Mouse (Mus musculus): ENCODE results near the gene Gnb3.

The Gnb3 gene

DNA sequence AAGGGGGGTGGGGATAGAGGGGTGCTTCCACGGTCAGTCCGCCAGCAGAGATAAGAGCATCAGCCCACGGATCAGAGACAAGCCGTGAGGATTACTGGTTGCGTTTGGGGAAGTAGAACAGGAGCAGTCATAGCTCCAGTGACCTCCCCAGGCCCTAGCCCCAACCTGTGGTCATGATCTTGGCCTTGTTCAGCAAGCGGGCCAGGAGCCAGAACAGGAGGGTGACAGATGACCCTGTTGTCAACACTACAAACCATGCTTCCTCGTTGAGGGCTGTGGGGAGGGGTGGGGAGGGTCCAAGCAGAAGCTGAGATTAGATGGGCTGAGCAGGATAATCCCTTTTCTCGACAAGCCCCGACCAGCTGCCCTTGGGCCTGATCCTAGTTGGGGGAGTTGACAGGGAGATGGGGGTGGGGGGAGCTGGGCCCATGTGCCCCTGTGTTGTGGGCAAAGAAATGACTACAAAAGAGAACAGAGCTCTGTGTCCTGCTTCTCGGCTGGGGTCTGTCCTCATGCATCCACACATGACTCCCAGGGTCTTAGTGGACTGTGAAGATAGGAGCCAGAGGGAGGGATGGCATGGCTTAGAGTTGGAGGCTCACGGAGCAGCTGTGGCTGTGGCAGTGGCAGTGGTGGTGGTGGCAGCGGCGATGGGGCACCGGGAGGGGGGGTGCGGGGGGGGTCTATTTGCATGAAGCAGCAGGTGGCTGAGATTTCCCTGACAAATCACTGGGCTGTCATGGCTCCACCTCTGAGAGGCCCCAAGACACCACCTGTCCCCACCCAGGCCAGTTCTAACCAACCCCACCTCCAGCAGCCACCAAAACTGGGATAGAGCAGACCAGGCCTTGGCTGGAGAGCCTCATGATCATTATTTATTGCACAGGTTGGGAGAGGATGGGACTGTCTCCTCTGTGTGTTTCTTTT, at the start of gene Gnb3:
TSS of gene Gnb3 (minus strand) at position 35 of the 927 bp plus-strand sequence.
- DNase-seq: no peak

DNA sequence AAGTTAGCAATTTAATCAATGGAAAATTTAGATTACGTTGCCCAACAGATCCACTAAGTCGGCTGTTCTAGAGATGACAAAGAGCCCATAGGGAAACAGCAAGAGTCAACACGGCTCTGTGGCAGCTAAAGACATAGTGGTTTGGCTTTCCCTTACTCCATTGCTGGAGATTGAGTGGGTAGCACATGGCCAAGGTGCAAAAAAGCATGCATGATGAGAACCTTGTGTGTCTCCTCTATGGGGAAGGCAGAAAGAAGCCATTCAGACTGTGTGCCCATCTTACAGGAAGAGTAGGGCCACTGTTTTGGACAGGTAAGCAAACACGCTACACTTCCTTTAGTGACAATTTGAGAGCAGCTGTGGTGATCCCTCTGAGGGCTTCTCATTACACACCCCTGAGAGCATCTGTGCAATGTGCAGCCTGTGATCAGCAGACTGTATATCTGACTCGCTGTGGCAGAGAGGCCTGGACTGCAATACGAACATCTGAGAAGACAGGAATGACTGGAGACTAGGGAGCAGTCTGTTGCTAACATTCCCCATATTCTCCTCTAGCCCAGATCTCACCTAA, 48.6 kb upstream of the Gnb3 start:
- no peak for DNase-seq

DNA sequence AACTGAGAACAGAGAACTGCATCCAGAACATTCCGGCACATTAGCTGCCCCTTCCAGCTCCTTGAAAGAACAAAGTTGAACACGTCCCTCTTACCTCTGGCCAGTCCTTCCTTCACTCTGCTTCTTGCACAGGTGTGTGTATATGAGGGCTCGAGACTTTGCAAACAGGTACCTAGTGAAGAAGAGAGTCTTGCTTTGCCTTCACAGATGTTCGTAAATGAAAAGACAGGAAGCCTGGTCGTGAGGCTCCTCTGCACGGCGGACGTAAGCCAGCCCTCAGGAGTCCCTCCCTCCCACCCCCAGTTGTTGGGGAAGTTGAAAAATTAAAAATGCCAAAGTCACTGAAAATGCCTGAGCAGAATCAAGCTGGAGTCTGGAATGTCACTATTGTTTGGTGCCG, 47.9 kb upstream of the Gnb3 start, which contains the start of gene Cd4:
TSS of gene Cd4 (minus strand) at position 236 of the 400 bp plus-strand sequence.
- DNase-seq: no peak

DNA sequence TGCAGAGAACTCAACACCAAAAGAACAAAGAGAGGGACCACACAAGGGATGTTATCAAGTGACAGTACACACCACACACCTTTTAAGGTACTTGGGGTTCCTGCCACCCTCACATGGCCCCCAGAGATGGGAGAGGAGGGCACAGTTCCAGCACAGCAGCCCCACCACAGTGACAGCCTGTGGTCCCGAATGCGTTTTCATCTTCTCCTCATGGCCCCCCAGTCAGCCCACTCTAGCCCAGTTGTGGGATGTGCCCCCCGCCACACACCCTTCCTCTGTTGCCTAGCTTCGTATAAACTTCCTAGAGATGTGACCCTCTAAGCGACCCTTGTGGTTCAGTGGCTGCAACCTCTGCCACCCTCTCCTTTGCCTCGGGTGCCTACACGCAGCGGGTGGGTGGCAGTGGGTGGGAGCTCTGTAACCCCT, 45.9 kb upstream of the Gnb3 start:
- DNase-seq: no peak

DNA sequence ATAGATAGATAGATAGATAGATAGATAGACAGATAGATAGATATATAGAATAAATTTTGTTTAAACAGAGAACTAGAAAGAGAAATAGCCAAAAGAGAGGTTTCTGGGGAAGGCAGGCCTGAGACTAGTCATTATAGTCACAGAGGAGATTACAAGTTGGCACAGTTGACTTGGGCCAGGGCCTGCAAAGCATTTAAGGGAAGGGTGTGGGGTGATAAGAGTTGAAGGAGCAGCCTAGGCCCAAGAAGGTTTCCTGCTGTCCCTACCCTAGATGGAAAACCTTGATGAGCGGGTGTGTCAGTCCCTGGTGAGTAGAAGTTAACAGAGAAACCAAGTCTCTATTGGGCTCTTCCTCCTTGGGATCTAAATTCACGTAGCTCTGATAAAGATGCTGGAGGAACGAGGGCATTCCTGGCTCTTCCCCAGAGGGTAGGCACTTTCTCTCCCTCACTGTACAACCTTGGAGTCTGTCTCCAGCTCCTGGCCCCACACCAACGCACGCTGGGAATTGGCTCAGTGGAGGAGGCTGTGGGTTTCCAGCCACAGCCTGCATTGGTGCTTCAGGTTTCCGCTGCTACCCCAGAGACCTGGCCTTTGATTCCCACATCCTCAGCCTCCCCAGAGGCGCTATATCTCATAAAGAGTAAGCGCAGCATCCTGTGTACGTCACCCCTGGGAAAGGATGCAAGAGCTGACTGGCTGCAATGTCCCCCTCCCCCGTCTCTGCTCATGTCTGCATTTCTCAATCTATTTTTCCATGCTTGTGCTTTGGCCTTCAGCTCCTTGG, 44.8 kb upstream of the Gnb3 start:
- DNase-seq: no peak

DNA sequence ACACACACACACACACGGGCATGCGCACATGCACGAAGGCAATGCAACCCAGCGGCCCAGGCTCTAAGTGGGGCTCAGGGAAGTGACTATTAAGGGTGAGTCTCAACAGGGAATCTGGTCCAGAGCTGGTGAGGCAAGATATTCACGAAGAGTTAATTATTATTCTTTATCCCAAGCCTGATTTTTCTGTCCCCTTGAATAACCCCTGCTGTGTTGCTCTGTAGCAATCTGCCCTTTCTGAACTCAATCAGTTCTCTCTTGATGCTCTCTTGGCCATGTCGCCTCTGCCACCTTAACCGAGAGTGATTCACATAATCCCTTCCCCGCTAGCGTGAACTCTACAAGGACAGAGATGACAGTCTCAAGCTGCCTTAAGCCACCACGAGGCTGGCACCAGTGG, 43.3 kb upstream of the Gnb3 start:
- no peak for DNase-seq

DNA sequence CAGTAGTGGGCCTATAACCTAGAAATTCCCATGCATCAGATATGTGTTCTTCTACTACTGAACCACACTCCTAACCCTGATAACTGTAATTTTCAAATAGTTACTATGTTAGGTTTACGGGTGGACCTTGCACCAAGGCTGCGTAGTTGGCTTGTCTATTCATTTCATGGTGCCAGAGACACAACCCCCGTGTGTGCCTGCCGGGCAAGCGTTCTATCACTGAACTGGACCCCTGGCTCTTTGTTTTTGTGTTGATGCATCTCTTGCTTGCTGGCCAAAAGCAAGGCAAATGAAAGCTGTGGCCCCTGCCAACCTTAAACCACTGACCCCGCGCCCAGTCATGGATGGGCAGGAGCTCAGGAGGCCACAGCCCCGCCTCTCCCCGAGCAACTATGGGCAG, 41.7 kb upstream of the Gnb3 start:
- DNase-seq: no peak

DNA sequence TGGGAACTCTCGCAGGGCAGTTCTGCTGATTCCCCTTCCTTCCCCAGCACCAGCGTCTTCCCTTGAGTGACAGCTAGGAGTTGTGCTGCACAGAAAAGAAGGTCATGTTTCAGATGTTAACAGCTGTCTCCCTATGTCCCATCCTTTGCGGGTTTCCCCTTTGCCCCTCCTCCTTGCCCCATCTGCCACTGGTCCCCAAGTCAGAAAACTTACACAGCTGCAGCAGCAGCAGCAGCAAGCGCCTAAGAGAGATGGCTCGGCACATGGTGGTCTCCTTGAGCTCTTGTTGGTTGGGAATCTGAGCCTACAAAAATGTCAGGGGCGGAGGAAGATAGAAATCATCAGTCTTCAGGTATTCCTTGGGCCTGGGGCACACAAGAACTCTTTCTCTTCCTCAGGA, 39.3 kb upstream of the Gnb3 start:
- DNase-seq: no peak

DNA sequence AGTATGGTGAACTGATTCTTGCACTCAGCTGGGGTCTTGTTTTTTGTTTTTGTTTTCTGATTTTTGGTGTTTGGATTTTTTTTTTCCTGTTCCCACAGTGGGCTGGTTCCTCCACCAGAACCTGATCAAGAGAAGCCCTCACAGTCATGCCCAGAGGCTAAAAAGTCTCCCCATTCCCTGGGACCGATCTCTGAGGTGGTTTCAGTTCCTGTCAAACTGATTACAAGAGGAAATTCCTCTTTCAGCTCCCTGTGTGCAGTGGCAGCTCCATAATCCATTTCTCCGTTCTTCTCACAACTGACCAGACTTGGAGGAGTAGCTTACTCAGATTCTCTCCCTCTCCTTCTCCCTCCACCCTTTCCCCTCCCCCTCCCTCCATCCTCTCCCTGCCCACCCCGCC, 34.3 kb upstream of the Gnb3 start:
- no peak for DNase-seq

DNA sequence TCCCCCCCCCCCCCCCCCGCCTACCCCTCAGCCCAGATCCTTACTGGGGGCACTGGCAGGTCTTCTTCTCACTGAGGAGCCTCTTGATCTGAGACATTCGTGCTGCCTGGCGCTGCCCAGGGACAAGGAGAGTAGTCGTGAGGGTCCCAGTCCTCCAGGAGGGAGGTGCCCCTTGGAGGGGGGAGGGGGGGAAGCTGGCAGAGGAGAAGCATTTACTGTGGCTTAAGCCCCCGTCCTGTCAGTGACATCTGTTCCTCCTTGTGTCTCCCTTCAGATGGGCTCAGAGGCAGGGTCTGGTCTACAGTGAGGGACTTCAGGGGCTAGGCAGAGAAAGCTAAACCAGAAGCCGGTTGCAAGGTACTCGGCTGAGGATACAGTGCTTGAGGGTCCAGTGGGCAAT, 26.5 kb upstream of the Gnb3 start:
- DNase-seq: no peak

DNA sequence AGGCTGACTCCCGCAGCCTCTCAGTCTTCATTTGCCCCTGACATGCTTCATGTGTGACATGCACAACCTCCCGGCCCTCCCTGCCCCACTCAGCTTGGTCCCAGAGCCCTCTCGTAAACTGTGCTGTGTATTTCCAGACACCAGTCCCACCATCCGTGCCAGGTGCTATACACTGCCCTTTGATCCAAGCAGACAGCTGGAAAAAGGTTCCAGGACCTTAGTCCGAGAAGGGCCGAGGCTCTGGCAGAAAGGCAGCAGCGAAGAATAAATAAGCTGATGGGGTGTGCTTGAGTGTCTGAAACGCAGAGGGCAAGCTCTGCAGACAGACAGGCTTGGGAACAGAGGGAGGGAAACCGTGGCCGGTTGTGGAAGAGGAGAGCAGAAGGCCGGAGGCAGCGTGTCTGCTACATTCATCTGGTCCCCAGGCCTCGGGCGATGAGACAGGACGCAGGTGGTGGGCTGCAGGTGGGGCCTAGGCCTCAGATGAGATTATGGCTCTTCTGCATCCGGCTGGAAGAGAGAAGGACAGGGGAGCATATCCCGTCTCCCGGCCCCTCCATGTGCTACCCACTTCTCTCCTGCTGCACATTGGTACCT, 25.8 kb upstream of the Gnb3 start:
- DNase-seq: no peak

DNA sequence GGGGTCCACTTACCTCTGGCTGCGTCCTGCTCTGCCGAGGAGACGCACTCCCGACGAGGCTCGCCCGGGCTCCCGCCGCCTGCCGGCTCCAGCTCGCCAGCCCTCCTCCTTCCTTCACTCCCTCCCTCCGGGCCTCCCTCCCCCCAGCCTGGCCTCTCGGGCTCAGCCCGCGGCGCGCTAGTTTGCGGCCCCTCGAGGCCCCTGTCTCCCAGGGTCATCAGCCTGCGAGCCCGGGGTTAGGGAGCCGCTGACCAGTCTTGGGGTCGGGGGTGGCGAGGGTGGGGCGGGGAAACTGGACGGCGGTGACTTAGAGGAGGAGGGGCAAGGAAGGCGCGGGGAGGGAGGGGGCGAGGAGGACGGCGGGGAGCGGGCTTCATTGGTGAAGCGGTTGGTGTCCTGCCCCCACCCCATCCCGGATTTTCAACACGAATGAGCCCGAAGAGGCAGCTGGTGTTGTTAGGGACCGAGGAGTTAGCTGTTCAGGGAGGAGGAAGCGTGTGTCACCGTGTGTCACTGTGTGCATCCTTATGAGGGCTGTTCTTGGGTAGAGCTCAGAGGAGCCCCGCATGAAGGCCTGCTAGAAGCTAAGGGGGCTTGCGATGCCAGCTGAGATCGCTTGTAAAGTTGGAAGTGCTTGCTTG, 23.7 kb upstream of the Gnb3 start, which contains the start of gene Gpr162:
TSS of gene Gpr162 (minus strand) at position 326 of the 641 bp plus-strand sequence.
- DNase-seq: peak; percentile 78

DNA sequence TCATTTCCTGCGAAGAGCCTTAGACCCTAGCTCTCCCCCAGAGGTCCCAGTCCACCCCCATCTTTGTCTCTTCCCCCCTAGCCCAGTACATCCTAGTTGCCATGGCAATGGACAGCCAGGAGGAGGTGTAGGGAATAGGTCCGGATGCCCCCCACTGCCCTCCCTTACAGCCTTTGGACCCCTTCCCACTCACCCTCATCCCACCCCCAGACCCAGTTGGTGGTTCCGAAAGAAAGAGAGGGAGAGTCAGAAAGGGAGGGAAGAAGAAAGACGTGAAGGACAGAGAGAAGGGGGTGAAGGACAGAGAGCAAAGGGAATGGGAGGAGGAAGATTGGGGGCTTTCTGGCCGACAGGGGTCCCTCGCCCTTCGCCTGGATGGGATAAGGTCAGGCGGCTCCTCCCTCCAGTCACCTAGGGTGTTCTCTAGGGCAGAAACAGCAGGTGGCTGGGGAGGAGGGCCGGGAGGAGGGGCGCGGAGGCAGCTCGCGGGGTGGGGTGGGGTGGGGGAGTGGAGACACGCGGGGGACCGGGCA, 23.1 kb upstream of the Gnb3 start:
- DNase-seq: peak; percentile 29

DNA sequence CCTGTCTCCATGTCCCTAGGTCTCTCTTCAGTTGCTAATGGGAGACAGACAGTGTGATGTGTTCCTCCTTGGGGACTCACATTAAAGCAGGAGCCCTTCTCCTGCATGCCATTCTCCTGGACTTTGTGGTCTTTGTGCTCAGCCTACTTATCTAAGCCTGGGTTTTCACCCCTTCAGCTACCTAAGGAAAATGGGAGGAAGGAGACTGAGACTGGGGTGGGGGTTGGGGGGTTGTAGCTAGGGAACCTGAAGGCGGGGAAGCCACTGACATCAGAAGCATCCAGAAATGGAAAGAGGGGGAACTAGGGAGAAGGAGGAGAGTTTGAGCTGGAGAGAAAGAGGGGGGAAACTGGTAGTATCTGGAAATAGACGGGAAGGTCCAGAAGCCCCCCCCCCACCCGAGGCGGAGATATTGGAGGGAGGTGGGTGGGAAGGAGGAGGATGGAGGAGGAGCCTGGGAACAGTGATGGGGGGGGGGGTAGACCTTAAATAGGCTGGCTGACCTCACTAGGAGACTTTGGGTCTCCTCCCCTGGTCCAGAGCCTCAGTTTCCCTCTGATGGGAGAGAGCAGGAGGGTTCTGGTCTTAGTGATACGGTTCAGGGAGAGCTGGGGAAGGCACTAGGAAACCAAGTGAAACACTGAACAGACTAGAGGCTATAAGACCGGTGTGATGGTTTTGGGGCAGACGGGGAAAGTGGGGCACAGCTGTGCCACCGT, 22.5 kb upstream of the Gnb3 start:
- peak; percentile 33 for DNase-seq

DNA sequence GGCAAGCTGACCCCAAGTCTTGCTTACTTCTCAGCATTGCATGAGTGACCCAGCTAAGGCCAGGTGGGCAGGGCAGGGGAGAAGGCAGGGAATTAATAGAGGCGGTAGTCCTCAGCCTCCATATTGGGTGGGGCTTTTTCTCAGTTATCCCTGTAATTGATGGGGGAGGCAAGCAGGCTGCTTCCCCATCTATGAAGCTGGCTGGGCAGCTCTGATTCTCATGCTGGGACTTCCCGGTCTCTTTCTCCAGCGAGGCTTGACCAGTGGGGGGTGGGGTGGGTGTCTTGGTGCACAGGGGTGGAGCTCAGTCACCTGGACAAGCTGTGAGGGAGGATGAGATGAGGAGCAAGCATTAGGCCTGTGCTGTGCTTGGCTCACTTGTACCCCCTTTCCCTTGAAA, 21.7 kb upstream of the Gnb3 start:
- no peak for DNase-seq

DNA sequence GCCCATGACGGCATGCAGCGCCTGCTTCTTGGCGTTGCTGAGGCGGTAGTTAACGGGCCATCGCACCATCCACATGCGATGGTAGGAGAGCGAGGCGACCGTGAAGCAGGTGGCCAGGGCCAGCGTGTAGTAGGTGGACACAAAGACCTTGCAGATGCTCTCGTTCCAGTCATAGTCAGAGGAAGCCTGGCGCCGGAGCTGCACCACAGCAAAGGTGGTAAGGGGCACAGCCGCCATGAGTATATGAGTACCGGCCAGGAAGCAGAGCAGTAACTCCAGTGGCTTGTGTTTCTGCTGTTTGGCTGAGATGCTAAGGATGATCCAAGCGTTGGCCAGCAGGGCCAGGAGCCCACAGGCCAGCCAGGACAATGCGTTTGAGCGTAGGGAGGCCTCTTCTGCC, 21.2 kb upstream of the Gnb3 start:
- no peak for DNase-seq

DNA sequence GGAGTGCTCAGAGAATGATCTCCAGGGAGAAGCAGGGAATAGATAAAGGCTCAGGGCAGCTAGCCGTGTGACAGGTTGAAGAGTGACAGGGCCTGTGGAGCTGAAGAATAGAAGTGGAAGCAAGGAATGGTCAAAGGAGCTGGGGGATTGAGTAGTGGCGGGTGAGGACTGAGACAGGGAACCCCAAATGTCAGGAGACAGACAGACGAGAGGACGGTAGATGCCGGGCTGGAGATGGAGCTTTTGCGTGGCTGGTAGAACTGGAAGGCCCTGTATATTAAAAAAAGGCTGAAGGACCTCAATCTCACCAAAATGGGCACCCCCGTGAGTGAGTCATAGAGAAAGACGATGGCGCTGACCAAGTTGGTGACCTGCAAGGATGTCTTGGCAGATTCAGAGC, 20.4 kb upstream of the Gnb3 start:
- no peak for DNase-seq

DNA sequence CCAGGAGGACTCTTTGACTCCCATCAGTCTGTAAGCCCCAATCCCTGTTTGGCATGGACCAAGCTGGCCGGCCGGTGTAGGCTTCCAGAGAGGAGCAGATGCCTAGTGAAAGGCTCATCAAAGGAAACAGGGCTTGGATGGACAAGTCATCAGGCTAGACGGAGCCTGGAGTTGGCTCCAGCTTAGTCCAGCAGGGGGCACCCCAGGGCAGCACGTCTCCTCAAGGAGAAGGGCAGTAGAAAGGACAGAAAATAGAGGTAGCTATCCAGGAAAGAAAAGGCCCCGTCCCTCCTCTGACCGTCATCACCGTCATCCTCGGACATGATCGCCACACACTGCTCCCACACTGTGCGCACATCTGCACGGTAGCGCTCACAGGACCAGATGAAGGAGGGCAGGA, 19.6 kb upstream of the Gnb3 start:
- peak; percentile 94 for DNase-seq

DNA sequence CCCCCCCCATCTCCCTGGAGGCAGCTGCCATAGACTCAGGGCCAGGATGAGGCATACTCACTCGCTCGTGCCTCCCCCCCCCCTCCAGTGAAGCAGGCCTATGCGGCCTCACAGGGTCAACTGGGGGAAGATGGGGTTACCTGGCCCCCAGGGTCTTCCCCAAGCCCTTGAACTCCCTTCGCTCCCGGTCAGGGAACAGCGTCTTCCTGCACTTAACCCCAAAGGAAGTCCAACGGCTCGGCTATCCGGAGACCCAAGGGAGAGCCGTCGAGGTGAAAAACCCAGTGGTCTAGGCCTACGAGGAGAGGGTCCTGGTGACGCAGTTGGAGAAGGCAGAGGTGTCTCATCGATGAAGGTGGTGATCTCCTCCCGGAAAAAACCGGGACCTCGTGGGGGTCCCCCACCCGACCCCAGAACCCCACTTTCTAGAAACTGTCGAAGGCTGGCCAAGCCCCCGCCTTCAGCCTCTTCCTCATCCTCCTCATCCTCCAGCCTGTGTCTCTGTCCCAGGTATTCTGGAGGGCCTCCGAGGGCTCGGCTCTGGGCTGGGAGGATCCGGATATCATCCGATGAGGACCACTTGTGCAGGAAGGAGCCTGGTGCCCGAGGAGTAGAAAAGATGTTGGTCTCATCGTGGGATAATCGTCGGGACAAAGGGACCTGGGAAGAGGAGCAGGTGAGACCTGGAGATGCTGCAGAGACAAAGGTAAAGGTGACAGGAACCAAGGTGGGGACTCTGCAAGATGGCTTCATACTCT, 18.7 kb upstream of the Gnb3 start:
- DNase-seq: no peak

DNA sequence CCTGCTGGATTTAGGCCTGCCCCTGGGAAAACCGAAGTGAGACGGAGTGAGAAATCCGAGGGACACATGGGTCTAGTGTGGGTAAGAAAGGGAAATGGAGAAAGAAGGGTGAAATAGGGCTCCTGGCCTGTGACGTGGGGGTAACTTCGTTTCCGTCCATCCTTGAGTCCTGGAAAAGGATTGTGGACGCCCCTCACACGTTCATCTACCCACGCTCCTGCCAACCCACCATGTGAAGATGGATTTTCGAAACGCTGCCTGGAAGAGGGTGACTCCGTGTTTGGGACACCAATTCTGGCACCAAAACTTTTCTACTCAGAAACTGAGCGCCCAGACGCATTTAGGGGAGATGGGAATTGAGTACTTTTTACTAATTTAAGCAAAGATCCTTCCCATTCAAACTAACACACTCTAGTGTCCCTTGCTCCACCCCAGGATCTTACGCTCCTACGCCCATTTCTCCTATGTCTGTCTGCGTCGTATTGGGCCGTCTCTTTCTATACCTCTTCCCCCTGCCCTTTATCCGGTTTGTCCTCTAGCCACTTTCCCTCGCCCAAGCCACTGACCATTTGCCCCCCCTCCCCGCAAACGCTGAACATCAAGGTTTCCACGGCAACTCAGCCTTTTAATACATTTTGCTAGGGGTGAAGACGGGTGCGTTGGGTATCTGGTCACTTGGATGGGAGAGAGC, 17.9 kb upstream of the Gnb3 start:
- DNase-seq: no peak

Data from right cerebral cortex, postnatal 4 days (tissue).